Mouse (Mus musculus): ENCODE data around the gene Slco3a1.

Gene Slco3a1

DNA sequence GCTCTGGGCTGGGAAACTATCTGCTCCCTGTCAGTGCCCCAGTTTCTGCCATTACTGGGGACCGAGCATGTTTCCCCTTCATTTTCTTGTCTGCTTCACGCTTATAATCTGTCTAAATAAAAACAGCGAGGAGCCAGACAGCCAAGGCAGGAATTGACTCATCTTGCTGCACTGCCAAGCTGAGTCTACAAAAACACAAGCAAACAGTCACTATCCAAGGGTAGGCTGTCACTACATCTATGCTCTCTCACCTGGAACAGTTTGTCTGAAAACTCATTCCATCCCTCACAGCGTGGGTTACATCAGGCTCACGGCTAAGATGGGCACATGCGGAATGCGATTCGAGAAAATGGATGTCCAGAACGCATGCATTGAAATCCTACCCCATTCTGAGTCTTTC lies 207.6 kb downstream of the Slco3a1 start:
- no peak for DNase-seq (ENCODE audit: low spot score)

DNA sequence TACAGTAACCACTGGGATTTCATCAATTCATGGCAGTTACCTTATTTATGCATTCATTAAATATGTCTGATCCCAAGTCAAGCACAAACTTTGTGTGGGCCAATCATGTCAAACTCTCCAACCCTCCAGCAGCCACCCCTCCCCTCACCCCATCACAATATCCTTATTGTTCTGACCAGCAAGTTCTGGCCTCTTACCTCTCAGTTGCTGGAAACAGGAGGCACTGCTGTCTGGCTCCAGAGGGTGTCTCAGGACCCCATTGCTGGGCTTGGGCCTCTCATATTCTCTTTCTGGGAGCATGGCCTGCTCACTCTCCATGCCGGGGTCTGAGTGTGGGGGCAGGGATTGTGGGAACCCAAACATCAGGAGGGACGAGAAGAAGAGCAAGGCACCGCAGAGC lies 208.1 kb downstream of the Slco3a1 start:
- DNase-seq (ENCODE audit: low spot score) = no peak

DNA sequence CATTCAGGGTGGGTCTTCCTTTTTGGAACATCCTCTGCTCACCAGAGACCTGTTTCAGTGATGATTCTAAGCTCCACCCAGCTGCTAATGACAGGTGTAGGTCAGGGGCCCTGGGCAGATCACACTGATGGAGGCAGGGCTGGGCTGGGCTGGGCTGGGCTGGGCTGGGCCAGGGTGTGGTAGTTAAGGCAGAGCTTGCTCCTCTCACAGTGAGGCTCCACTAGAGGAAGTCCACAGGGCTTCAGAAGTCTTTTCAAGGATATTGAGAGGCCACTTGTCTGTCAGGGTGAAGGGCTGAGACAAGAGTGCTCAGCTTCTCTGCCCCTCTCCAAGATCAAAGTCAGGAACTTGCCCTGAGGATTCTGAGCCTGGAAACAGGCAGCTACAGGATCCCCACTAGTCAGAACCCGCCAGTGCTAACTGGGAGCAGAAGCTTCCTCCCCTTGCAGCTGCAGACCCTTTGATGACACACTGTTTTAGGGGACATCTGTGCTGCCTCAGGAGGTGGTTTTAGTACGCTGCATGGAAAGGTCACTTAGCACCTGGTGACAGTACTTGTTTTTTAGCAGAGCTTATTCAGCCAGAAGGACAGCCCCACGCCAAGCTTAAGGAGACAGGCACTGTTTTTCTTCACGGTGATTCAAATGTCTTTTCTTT lies 213.3 kb downstream of the Slco3a1 start:
- no peak for DNase-seq (ENCODE audit: low spot score)

DNA sequence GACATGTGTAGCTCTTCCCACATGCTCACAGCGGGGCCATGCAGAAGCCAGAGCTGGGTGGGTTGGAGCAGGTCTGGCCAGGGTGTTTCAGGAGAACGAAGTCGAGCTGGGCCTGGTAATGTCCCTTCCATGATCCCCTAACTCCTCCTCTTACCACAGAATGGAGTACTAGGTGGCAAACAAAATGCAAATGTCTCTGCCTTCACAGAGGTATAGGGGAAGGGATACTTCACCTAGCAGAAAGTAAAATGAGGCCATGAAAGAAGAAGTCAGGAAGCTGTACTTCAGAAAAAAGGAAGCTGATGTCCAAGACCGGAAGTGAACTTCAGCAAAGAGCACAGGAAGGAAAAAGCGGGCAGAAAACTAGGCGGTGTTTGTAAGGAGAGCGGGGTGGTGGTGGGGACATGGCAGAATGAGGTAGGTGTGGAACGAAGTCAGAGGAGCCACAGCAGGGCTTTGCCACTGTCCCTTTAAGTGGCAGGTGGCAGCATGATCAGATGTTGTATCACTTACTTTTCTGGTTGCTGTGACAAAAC lies 214.1 kb downstream of the Slco3a1 start:
- DNase-seq (ENCODE audit: low spot score) = no peak

DNA sequence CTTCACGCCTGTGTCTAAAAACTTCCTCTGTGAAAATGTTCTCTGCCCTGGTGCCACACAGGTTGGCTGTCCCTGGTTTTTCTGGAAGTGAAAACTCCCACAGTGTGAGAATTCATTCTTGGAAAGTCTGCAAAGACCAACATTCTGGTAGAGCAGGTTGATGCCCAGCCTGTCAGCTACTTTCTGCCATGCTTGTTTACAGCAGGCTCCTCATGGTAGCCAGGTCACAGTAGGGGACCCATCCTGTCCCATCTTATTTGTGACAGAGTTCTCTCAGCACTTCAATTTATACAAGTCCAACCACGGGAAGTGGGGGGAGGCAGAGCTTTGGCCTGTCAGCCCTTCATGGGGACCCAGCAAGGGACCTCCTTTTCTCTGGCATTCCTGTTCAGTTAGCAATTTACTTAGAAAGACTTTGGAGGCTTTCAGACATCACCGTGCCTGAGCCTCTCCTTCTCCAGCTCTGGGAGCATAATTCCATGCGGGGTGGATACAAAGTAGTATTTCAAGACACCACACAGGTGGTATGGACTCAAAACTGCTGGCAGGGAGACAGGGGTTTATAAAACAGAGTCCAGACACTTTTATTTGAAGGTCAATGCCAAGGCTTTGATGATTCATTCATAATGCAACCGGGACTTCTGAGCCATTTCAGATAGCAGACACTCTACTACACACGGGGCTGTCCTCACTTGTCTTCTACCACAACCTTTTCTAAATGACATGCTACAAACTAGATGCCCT lies 216.7 kb downstream of the Slco3a1 start:
- no peak for DNase-seq (ENCODE audit: low spot score)

DNA sequence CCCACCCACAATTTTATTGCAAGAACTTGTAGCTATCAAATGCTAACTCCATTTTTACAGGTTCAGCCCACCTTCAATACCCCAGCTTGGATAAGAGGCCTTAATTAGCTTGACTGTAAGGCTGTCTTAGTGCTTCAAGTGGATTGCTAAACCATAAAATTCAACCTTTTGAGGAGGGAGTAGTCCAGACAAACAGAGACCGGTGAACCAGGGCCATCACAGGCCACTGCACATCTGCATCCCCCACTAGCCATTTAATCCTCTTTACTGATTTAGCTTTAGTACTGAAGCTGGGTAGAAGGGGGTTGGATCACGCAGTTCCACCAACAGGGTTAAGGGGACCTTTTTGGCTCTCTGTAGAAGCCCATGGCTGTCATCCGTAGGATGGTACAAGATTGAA lies 222.3 kb downstream of the Slco3a1 start:
- DNase-seq (ENCODE audit: low spot score) = no peak

DNA sequence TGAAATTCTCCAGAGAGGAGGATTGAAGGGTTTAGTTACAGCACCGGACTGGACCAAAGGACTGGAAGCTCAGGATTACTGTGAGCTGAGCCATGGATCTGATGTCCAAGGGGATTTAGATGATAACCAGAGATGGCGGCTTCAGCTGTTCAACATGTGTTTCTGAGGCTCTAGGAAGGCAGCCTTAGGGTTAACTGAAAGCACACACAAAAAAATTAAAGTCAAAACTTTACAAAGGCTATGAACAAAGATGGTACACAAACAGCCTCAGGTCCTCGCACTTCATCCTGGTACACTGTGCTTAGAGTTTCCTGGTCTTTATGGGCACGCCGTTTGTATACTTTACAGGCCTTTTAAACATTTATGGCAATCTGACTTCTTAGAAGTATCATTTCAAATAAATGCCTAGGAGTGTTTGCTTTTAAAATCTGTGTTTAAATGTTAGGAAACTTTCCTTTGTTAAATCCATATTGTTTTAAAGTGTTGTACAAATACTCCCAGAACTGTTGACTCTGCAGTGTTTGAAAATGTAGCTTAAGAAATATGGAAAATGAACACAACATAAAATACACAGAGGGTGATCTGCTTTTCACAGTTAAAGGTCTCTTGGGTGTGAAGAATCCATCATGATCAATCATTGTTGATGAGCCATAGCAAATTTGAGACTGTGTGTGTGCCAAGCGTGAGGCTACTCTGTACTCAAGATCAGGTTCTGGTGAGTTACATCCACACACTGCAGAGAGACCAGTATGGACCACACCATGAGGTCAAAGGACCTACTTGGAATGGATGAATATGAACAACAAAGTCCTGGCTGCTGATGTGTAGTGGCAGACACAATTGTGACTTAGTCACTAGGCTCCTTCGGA lies 223.5 kb downstream of the Slco3a1 start:
- no peak for DNase-seq (ENCODE audit: low spot score)

DNA sequence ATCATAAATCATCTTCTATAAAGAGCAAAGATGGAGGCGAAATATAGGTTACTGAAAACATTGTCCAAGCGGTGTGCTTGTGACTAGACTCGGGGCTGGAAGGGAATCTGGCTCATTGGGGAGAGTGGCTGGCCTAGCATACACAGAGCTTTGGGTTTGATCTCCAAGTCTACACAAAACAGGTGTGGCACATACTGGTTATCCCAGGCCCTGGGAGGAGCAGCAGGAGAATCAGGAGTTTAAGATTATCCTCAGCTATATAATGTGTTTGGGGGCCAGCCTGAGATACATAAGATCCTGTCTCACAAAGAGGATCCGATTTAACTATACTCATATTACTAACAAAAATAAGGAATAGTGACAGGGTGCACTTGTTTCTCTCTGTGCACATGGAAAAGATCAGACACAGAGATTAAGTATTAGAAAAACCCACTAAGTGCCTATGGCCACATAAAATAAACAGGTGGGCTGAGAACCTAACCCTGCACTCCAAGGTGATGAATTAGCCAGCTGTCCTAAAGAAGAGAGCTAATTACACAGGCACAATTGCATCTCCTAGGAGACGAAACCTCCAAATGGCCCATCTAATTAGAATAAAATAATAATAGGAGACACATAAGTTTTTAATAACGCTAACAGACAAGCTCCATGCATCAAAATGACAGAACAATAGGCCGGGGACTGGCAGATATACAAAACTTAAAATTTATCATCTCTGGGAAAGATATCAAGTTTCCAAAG lies 224.3 kb downstream of the Slco3a1 start:
- DNase-seq (ENCODE audit: low spot score) = no peak

DNA sequence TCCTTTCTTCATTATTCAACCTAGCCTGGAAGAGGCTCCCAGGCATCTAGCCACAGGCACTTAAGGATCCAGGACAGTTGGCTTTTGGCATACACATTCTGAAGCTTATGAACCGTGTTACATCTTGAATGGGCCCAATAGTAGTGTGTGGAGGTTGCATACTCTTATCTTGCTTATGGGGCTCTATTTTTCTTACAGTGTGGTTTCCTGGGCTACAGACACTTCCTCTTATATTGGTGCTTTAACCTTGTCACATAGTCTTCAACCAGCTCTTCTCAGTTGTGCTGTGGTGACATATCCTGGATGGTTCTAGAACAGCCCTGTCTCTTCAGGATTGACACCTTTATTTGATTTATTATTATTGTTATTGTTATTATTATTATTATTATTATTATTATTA lies 225.6 kb downstream of the Slco3a1 start:
- DNase-seq (ENCODE audit: low spot score) = no peak

DNA sequence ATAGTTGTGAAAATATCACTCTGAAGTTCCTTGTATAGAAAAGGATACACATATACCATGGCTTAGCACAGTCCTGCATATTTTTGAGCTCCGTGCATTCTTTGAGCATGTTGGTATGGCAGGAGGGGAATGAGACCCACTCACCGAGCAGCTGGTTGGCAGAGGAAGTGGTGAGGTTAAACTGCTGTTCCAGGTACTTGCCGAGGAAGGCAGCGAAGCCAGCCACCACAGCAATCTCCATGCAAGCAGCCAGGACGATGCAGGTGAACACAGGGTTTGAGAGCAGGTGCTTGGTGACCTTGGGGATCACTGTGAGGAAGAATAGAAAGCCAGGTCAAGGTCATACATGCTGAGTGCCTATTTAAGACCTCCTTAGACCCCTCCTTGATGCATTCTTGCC lies 226.9 kb downstream of the Slco3a1 start:
- DNase-seq (ENCODE audit: low spot score) = no peak

DNA sequence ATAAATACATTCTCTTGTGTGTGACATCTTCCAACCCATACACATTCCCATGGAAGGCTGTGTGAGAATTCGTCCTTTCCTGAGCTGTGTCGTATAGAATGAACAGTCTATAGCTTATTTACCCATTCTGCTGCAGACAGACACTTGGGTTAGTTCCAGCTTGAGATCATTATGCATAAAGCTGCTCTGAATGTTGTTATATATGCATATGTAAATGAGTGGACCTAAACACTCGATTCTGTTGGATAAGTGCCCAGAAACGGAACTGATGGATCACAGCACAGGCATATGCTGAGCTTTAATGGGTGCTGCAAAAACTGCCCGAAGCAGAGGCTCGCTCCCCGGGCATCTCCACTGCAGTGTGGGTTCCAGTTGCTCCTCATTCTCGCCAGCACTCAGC lies 229.5 kb downstream of the Slco3a1 start:
- no peak for DNase-seq (ENCODE audit: low spot score)

DNA sequence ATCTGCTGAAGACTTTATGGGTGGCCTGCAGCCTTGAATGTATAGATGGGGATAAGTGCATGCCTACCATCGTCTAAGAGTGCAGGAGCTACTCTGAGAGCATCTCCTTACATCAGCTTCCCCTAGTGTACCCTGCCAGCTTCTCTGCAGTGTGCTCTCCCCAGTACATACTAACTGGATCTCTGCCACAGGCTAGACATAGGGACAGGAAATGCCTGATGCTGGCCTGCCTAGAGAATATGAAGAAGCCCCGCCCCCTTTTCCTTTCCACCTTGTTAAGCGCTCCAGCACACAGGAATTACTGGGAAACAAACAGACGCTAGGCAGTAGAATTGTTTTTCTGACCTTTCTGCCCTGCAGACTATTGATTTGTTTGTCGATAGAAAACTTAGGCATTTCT lies 230.9 kb downstream of the Slco3a1 start:
- DNase-seq (ENCODE audit: low spot score) = no peak

DNA sequence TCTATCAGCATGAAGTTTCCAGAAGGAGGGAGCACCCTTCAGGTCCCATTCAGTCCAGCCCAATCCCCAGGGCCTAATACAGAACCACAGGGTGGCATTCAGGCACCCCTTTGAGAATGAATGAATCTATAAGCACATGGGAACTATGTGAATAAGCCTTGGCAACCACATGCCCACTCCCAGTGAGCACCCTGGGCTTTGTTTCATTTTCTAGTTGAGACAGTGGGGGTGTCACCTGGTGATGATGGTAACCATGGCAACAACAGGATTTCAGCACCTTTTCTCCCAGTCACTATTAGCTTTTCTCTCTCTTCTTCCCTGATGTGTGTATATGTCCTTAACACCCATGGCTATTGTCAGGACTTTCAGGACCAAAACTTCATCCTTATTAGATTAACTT lies 231.4 kb downstream of the Slco3a1 start:
- DNase-seq (ENCODE audit: low spot score) = no peak

DNA sequence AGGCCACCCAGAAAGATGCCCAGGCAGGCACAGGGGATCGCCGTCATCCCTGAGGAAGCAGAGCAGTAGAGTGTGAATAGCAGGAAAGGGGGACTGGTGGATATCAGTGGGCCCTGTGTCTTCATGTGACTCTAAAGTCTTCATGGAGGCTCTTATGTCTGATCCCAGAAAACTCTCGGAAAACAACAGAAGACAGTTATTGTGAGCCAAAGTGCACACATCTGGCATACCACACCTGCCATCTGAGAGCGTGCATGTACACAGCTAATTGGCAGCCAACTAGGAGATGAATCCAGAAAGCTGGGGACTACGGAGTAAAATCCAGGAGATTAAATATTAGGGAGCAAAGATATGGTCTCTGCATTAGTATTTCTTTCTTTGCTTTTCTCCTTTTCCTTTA lies 233.9 kb downstream of the Slco3a1 start:
- DNase-seq (ENCODE audit: low spot score) = no peak

DNA sequence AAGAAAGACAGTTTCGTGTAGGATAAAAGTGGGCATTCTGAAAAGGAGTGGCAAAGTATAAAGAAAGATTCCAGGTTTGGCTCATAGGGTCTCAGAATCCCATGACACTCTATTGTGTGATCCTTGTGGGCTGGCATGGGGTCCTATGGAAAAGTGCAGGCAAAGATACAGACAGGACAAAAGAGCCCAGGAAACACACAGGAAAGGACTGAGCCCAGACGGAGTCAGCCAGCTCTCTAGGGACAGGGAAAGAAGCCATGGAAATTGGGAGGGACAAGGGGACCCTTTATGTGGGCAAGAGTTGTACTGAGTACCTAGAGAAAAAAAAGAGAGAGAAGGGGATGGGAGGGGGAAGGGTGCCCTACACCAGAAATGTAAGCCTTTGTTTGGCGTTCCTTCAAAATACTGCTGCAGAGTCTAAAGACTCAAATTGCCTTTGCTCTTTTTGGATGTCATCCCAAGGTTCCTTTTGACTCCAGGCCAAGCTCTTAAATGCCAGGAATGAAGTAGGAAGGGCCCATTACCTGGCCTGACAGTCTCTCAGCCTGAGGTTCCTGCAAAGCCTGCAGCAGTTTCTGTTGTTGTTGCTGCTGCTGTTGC lies 238.6 kb downstream of the Slco3a1 start:
- DNase-seq (ENCODE audit: low spot score) = no peak

DNA sequence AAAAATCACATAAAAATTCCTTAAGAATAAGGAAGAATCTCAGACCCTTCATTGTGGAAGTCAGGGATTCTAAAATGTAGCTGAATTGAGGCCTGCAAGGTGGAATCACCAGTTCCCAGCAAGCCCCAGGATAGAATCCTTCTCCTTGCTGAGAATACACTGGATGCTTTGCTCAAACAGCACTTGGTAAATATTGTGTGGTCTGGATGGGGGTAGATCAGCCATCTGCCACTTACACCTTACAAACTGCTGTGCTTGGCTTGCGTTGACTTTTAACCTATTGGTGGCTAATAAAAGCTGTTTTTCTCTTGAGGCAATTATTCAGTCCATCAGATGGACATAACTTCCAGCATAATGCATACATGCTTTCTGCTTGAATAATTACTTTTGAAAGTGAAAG lies 240.3 kb downstream of the Slco3a1 start:
- DNase-seq (ENCODE audit: low spot score) = no peak

DNA sequence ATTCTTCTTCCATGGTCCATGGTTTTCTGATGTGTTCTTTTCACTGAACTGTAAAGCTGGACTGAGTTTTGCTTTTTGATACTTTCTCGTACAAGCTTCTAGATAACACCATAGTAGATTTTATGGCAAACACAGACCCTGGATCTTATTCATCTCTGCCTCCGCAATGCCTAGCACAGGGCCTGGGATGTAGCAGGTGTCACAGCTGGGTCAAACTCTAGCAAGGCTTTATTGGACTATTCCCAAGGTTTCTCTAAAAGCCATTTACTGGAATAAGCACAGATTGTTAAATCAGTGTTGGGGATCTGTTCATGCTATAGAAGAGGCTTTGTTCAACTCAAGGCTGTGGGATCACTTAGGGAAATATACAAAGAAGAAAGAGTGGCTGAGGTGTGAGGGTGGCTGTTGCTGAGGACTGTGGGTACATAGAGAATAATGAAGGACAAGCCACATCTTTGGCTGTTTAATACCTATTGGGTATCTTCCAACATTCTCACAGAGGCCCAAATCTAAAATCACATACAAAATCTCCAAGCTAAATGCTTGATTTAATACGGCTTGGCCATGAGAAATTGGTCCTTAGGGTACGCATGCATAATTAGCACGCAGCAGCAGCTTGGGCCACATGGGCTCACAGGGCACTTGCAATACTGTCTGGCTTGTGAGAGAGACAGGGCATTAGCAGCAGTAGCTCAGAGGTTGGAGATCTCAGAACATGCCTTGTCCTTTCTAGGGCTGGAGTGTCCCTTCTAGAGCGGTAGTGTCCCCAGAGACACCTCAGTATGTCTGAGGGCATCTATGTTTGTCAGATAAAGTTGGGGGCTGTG lies 241.1 kb downstream of the Slco3a1 start:
- DNase-seq (ENCODE audit: low spot score) = no peak

DNA sequence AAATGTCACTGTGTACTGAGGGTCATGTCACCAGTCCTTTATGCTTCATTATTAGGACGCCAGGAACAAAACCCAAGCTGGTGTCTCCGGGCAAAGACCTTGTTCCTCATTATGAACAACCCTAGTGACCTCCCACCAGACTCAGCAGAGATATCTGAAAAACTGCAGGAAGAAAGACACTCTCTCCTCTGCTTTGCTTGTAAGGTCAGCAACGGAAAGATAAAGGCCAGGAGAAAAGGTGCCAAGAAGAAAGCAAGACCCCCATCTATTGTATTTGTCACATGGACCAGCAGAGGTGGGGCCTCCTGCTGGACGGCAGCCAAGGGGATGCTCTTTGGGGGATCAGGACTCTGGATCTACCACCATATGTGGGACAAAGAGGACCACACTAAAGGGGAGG lies 243.0 kb downstream of the Slco3a1 start:
- no peak for DNase-seq (ENCODE audit: low spot score)

DNA sequence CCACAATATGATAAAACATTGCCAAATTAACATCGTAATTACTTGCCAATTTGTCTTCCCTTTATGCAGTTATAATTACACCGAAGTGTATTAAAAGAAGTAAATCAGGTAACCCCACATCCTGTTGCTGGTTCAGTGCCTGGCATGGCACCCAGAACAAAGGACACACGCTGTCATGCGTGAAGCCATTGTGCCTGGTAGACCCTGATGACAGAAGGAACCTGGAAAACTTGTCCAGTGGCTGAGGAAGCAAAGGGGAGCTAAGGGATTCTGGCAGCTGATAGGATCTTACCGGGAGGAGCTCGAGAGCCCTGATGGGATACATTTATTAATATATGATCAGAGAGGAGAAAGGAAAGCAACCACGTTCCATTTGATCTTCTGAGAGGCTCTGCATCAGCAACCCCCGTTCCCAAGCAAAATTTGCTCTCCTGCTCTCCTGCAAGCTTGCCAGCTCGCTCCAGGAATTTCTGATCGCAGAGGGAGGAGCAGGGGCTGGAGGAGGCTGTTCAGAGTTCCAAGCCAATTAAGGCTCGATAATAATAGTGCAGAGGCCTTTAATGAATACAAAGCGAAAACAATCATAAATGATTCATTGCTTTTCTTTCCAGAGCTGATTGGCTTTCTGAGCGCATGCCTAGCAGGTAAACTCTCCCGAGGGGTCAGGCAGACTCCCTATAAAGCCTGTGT lies 250.8 kb downstream of the Slco3a1 start:
- no peak for DNase-seq (ENCODE audit: low spot score)

DNA sequence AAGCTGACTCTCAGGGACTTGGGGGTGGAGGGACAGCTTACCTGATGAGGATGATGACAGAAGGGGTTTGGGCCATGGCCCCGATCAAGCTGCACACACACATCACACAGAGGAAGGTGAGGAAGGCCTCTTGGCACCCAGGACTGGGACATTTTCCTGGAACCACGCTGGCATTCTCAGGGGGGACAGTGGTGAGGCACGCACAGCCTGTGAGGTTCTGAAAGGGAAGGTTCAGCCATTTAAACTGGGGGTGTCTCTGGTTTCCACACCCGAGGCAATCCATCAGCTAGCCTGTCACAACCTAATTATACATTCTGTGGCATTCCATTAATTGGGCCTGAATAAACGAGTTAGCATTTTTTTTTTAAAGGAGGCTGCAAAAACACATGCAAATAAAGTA lies 251.5 kb downstream of the Slco3a1 start:
- DNase-seq (ENCODE audit: low spot score) = no peak
